11 mouse cellular contexts compared by ENCODE assay signal in the genomic region with DNA sequence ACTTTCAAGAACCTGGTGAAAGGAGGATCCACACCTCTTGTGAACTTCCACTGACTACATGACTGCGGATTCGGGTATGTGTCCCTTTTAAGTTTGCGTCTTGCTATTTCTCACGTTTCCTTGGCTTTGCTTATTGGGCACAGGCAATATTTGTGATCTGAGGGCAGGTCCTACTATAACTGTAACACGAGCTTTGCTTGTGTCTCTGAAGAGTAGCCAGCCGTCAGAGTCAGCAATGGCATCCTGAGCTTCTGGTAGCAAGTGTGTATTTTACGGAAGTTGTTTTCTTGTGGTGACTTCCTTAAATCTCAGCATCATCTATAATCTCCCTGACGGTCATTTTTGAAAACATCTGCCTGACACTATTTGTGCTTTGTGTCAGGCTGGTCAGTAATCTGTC. TPM values are rescaled to one million over a fixed set of nuclear protein-coding genes. Genes with fewer than 3 reads are reported as not detected.
DNase-seq lines count a peak whose midpoint lies in the region; ATAC-seq and TF ChIP-seq lines count a peak whose summit lies in the region.
"Had no signal": no experiment of that assay in that cellular context is flagged by ENCODE, and none has a peak within 500 bp of the region (broad histone marks: within the 10 kb centered on the region; RNA-seq: fewer than 3 reads in every experiment).

No protein-coding gene starts in this region.

- TF ChIP-seq POLR2A in small intestine, adult 2 months (IDR thresholded peaks at IDR 0.05; ENCODE audit: low read depth, low read length), result no peak

- no peaks in the 10 kb centered on the region for H3K4me1 ChIP-seq in lung, embryonic 14.5 days (ENCODE audit: insufficient read depth)
- H3K4me1 ChIP-seq in heart, embryonic 16.5 days (ENCODE audit: control insufficient read depth, insufficient read depth, low read length), result peaks cover 6% of the 10 kb centered on the region
- no peaks in the 10 kb centered on the region for H3K4me1 ChIP-seq in small intestine, adult 2 months (ENCODE audit: control insufficient read depth, insufficient read depth, insufficient read length, low read length)
- H3K4me1 ChIP-seq: liver, embryonic 15.5 days; stomach, embryonic 15.5 days had no signal

- intact Hi-C loops in gastrocnemius, postnatal 14 days (cut with DNase I; ENCODE audit: low total_unique reads), result no loop called here

- ATAC-seq in lung, embryonic 14.5 days (ENCODE audit: insufficient read depth), result no peak
- ATAC-seq in heart, embryonic 16.5 days (replicated peaks; ENCODE audit: extremely low read depth, insufficient read depth, low FRiP score), result no peak
- no peak for ATAC-seq in activated CD4-positive, CD25-positive, alpha-beta regulatory T cell, adult 4 months

- H3K27ac ChIP-seq in lung, embryonic 14.5 days (ENCODE audit: low read depth), result peak overlapping the region; percentile 76
- peak overlapping the region; percentile 84 for H3K27ac ChIP-seq in heart, embryonic 16.5 days (ENCODE audit: low read length)
- peak overlapping the region; percentile 65; the same call in 1 of the 2 replicates for H3K27ac ChIP-seq in small intestine, adult 2 months (ENCODE audit: insufficient read depth, low read depth, low read length)
- H3K27ac ChIP-seq: liver, embryonic 15.5 days; stomach, embryonic 15.5 days had no signal

- H3K36me3 ChIP-seq in lung, embryonic 14.5 days (ENCODE audit: insufficient read depth), result no peaks in the 10 kb centered on the region
- no peaks in the 10 kb centered on the region for H3K36me3 ChIP-seq in heart, embryonic 16.5 days (ENCODE audit: control insufficient read depth, insufficient read depth)
- no peaks in the 10 kb centered on the region for H3K36me3 ChIP-seq in small intestine, adult 2 months (ENCODE audit: control insufficient read depth, insufficient read depth, low read length)
- H3K36me3 ChIP-seq: liver, embryonic 15.5 days; stomach, embryonic 15.5 days had no signal

- H3K4me2 ChIP-seq in lung, embryonic 14.5 days, result 0 out of 2 replicates have a peak overlapping the region, but pooled peaks have one; percentile 11
- peak overlapping the region; percentile 30 for H3K4me2 ChIP-seq in heart, embryonic 16.5 days (ENCODE audit: low read depth, low read length)
- H3K4me2 ChIP-seq: liver, embryonic 15.5 days; stomach, embryonic 15.5 days had no signal

- no peak overlapping the region; the same call in 1 of the 2 replicates for H3K9ac ChIP-seq in lung, embryonic 14.5 days
- H3K9ac ChIP-seq in heart, embryonic 16.5 days (ENCODE audit: low read length), result peak overlapping the region; percentile 50
- H3K9ac ChIP-seq: liver, embryonic 15.5 days; stomach, embryonic 15.5 days had no signal

- WGBS in lung, embryonic 14.5 days, result 48% methylated on average over 8 of the region's 8 CpGs
- WGBS in heart, embryonic 16.5 days, result 53% methylated on average over 8 of the region's 8 CpGs
- WGBS in small intestine, adult 2 months, result 73% methylated on average over 8 of the region's 8 CpGs

- no peaks in the 10 kb centered on the region for H3K27me3 ChIP-seq in lung, embryonic 14.5 days (ENCODE audit: insufficient read depth, low read length)
- H3K27me3 ChIP-seq in heart, embryonic 16.5 days (ENCODE audit: control insufficient read depth, insufficient read depth, low read length), result no peaks in the 10 kb centered on the region
- no peaks in the 10 kb centered on the region for H3K27me3 ChIP-seq in small intestine, adult 2 months (ENCODE audit: control insufficient read depth, insufficient read depth, low read length)
- H3K27me3 ChIP-seq: stomach, embryonic 15.5 days had no signal

- H3K4me3 ChIP-seq in lung, embryonic 14.5 days (ENCODE audit: low read depth, low read length), result peak overlapping the region; percentile 28
- peak overlapping the region; percentile 44 for H3K4me3 ChIP-seq in heart, embryonic 16.5 days (ENCODE audit: low read length)
- peak overlapping the region; percentile 31; the same call in 1 of the 2 replicates for H3K4me3 ChIP-seq in small intestine, adult 2 months (ENCODE audit: low read depth, low read length)
- H3K4me3 ChIP-seq: liver, embryonic 15.5 days had no signal

- H3K9me3 ChIP-seq in lung, embryonic 14.5 days (ENCODE audit: low read depth, low read length), result no peaks in the 10 kb centered on the region
- no peaks in the 10 kb centered on the region for H3K9me3 ChIP-seq in heart, embryonic 16.5 days (replicated peaks; ENCODE audit: control insufficient read depth, low read length)
- H3K9me3 ChIP-seq: liver, embryonic 15.5 days; stomach, embryonic 15.5 days had no signal

- TF ChIP-seq CTCF in lung, embryonic 14.5 days (IDR thresholded peaks at IDR 0.05; ENCODE audit: low read depth), result no peak
- no peak for TF ChIP-seq CTCF in small intestine, adult 2 months (IDR thresholded peaks at IDR 0.05; ENCODE audit: extremely low read depth, insufficient read length, insufficient replicate concordance, low read depth, low read length)

- peak; percentile 19 for DNase-seq in gastrocnemius, postnatal 14 days
- no peak for DNase-seq in gastrocnemius, postnatal 10 days
- peak; percentile 26 for DNase-seq in lung, embryonic 14.5 days
- DNase-seq in lung, postnatal 10 days, result no peak
- DNase-seq in thymus, postnatal 25 days, result no peak
- DNase-seq: cerebellum, adult 8-10 months had no signal

RNA-seq across cellular contexts. Expression of a gene that starts 0.4 kb away (rescaled TPM):
- total RNA-seq in gastrocnemius, postnatal 14 days (2021), result 10 to 100 TPM; 27.7 to 29.0 TPM
- total RNA-seq in gastrocnemius, postnatal 10 days (2021), result 10 to 100 TPM; 38.2 to 39.7 TPM
- polyA plus RNA-seq in lung, embryonic 14.5 days (2014; fragmentation: Nextera tagmentation; extraction: Ambion mirVana), result 24.5 and 30.1 TPM in 2 replicates
- 17.2 and 19.6 TPM in 2 replicates for polyA plus RNA-seq in heart, embryonic 16.5 days (2015; fragmentation: Nextera tagmentation; extraction: Ambion mirVana)
- 0.61 and 0.66 TPM in 2 replicates for polyA plus RNA-seq in small intestine, adult 2 months (2012; rRNA removed)
- polyA plus RNA-seq in activated CD4-positive, CD25-positive, alpha-beta regulatory T cell, adult 4 months (2017; shearing (Covaris generic)), result 1 to 10 TPM in 1 of 2 experiments, under 1 TPM in 1; 0.25 to 3.0 TPM

Comparison
In these comparisons a context has a peak if more than half of its experiments do, and no peak if none do; other contexts are left out.
1. DNase-seq: peak in gastrocnemius, postnatal 14 days (single experiment) and lung, embryonic 14.5 days (single experiment); none in gastrocnemius, postnatal 10 days (single experiment), lung, postnatal 10 days (single experiment) and thymus, postnatal 25 days (single experiment).
2. Peak in every context shown above with its lines, with median percentiles within 50 percentile points of each other: H3K27ac ChIP-seq and H3K4me3 ChIP-seq.